Mouse (Mus musculus): ENCODE measurements around the gene Dqx1. TPM values are rescaled to one million over a fixed set of nuclear protein-coding genes. Genes with fewer than 3 reads are reported as not detected.

Gene Dqx1
- total RNA-seq, 2 experiments from 2014 or later, result 0.26 to 0.32 TPM

DNA sequence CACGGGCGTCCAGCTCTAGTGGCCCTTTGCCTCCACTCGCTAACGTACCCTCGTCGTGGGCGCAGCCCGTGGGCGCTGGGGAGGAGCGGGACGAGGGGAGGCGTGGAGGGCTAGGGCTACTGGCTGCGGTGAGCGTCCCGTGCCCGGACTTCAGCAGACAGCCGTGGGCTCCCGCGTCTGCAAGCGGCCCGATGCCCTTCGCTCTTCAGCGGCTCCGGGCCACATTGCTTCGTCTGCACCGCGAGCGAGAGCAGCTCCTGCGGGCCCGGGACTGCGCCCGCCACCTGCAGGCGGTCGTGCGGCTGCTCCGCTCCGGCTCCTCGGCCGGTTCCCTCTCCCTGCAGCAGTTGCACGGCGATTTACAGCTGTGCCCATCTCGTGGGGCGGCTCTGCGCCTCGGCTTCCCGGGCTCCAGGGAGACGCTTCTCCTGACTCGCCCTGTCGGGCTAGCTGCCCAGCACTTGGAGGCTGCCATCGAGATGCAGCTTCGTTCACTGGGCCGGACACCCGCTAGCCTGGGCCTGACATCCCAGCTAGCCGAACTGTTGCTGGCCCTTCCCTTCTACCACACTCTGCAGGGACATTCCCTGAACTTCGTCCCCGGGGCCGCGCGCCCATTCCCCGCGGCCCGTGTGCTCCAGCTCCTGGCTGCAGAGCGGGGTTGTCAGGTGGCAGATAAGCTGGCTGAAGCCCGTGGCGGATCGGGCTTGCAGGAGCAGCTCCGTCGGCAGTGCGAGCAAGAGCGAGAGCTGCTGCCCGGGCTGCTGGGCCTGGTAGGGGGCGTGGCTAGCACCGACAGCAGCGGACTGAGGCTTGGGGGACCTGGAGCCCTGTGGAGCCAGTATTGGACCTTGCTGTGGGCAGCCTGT, 44.3 kb downstream of the Dqx1 start:
- DNase-seq, result peak; percentile 38 to 57
- intact Hi-C loops (cut with DNase I), result loop anchor here (2.0 kb wide), 1 partner anchor 105 kb away; no protein-coding TSS in a partner anchor

GRCm38 (mm10) chr6:83103130-83103650, 45.5 kb downstream of the Dqx1 start:
- no peak for DNase-seq

GRCm38 (mm10) chr6:83104158-83104557, 46.5 kb downstream of the Dqx1 start:
- no peak for DNase-seq
- intact Hi-C loops (cut with DNase I), result no loop called here

More at GRCm38 (mm10) chr6:83103130-83103650, 45.5 kb downstream of the Dqx1 start:
- intact Hi-C loops (cut with DNase I), result no loop called here

DNA sequence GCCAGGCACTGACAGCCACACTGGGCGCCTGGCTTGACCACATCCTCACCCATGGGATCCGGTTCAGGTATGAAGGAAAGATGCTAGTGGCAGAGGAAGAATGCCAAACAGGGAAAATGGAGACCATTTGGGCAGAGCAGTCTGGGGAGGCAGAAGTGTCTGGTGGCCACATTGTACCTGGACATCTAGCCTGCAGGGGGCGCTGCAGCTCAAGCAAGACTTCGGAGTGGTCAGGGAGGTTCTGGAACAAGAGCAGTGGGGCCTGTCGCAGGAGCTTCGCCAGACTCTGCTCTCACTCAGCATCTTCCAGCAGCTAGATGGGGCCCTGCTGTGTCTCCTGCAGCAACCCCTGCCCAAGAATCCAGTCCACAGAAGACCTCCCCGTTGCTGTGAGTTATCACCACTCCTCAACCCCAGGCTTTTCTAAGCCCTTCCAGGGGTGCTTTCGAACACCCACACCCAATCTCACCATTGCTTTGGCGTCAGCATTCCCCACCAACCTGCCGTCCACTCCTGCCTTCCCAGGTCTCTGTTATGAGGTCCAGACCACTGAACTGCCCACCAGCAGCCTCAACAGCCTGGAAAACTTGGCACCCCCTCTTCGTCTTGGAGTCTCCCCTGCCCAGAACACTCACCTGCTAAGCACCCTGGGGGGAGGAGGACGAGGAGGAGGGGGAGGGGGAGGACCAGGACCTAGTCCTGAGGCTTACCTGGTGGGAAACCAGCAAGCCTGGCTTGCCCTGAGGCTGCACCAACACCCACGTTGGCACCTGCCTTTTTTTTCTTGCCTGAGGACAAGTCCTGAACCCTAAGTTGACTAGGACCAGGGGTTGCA, 50.1 kb downstream of the Dqx1 start:
- DNase-seq, result peak; percentile 70 to 72
- intact Hi-C loops (cut with DNase I), result no loop called here

- intact Hi-C loops (cut with DNase I), result no loop called here
These were observed 51.4 kb downstream of the Dqx1 start, which contains the start of gene Mrpl53 for GRCm38 (mm10) chr6:83108762-83109668. Gene Mrpl53, plus strand, starts transcription at chr6:83109040.

GRCm38 (mm10) chr6:83111510-83112136, 54.0 kb downstream of the Dqx1 start:
- intact Hi-C loops (cut with DNase I), result no loop called here
- DNase-seq, result no peak

More at GRCm38 (mm10) chr6:83108762-83109668, 51.4 kb downstream of the Dqx1 start, which contains the start of gene Mrpl53:
- peak; percentile 75 to 83 for DNase-seq

- peak; percentile 87 to 92 for DNase-seq
- intact Hi-C loops (cut with DNase I), result loop anchor here (2.0 kb wide), 1 partner anchor 46 kb away; no protein-coding TSS in a partner anchor
These were observed 57.5 kb downstream of the Dqx1 start, which contains the start of gene Mogs for GRCm38 (mm10) chr6:83115011-83115671. Gene Mogs, plus strand, starts transcription at chr6:83115496.

DNA sequence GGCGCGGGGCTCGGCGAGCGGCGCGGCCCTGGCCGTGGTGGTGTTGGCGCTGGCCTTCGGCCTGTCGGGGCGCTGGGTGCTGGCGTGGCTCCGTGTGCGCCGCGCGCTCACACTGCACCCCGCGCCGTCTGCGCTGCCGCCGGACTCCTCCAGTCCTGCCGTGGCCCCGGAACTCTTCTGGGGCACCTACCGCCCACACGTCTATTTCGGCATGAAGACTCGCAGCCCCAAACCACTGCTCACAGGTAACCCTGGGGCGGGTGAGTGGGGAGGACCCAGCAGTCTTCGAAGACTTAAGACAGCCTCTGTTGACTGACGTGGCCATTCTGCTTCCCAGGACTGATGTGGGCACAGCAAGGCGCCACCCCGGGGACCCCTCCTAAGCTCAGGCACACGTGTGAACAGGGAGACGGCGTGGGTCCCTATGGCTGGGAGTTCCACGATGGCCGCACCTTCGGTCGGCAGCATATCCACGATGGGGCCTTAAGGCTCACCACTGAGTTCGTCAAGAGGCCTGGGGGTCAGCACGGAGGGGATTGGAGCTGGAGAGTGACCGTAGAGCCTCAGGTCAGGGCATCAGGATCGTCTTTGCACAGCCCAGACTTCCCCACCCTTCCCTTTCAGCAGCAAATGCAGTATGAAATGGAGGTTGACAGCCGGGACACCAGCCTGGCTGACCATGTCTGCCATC, 58.2 kb downstream of the Dqx1 start:
- DNase-seq, result no peak
- intact Hi-C loops (cut with DNase I), result loop anchor here (2.0 kb wide), 1 partner anchor 45 kb away; no protein-coding TSS in a partner anchor

DNA sequence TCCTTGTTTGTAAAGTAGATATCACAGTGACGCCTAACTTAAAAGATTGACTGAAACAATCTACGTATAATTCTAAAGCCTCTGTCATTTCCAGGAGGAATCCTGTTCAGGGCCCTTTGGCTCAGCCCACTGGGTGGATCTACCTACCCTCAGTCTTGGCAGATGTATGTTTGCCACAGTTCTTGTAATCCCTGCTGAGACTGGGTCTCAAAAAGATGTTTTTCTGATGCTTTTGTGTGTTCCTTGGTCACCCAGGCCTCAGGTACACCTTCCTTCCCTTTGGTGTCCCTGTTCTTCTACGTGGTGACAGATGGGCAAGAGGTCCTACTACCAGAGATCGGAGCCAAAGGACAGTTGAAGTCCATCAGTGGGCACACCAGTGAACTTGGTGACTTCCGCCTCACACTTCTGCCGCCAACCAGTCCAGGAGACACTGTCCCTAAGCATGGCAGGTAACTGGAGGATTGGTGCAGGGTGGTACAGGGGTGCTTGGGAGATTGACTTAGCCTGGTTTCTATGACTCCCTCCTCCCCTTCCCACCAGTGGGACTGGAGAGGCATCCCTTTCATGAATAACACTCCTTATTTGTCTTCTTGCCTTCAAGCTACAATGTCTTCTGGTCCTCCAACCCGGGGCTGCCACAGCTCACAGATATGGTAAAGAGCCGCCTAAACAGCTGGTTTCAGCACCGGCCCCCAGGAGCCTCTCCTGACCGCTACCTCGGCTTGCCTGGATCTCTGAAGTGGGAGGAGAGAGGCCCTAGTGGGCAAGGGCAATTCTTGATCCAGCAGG, 58.9 kb downstream of the Dqx1 start:
- intact Hi-C loops (cut with DNase I), result no loop called here
- no peak for DNase-seq

Small RNA genes lying within 50 kb of the gene (microRNA-seq; reads per million reads assigned to microRNA genes)
- gene Mir3470a (0 reads per million in 2 experiments), gene Mir7040 (0 to 0.74 reads per million in 2 experiments)

Other genes starting within 250 kb of the Dqx1 start
- gene Sema4f, start 118.1 kb upstream of the Dqx1 start, total RNA-seq (2021), result under 1 TPM; 0.10 to 0.15 TPM
- gene M1ap, start 110.9 kb upstream of the Dqx1 start, total RNA-seq (2021), result not detected
- 1 to 10 TPM; 2.4 to 2.5 TPM for gene Dok1, start 24.4 kb upstream of the Dqx1 start, total RNA-seq (2021)
- gene Loxl3, start 23.7 kb upstream of the Dqx1 start, total RNA-seq (2021), result 1 to 10 TPM; 2.9 to 3.1 TPM
- gene Aup1, start 3.3 kb upstream of the Dqx1 start, total RNA-seq (2021), result 10 to 100 TPM; 82.8 to 88.8 TPM
- gene Htra2, start 2.6 kb upstream of the Dqx1 start, total RNA-seq (2021), result 10 to 100 TPM; 16.7 to 18.3 TPM
- gene Tlx2, start 12.4 kb downstream of the Dqx1 start, total RNA-seq (2021), result not detected
- 1 to 10 TPM; 4.5 to 7.4 TPM for gene Pcgf1, start 20.0 kb downstream of the Dqx1 start, total RNA-seq (2021)
- under 1 TPM in 1 of 2 experiments, not detected in 1; 0.56 TPM for gene Lbx2, start 28.5 kb downstream of the Dqx1 start, total RNA-seq (2021)
- gene Ccdc142, start 43.8 kb downstream of the Dqx1 start, total RNA-seq (2021), result 1 to 10 TPM; 1.2 to 3.1 TPM
- 1 to 10 TPM in 1 of 2 experiments, under 1 TPM in 1; 0.69 to 1.0 TPM for gene Gm42688, start 43.8 kb downstream of the Dqx1 start, total RNA-seq (2021)
- gene Mrpl53, start 51.2 kb downstream of the Dqx1 start, total RNA-seq (2021), result 100 to 1,000 TPM in 1 of 2 experiments, 10 to 100 TPM in 1; 91.0 to 103 TPM
- 1 to 10 TPM; 4.4 to 4.5 TPM for gene Mogs, start 57.7 kb downstream of the Dqx1 start, total RNA-seq (2021)
- 10 to 100 TPM; 35.4 to 35.8 TPM for gene Wbp1, start 63.7 kb downstream of the Dqx1 start, total RNA-seq (2021)
- 10 to 100 TPM; 14.3 to 14.5 TPM for gene Ino80b, start 67.6 kb downstream of the Dqx1 start, total RNA-seq (2021)
- 10 to 100 TPM; 11.3 to 13.8 TPM for gene Rtkn, start 77.6 kb downstream of the Dqx1 start, total RNA-seq (2021)
- gene Wdr54, start 98.6 kb downstream of the Dqx1 start, total RNA-seq (2021), result 1 to 10 TPM in 1 of 2 experiments, under 1 TPM in 1; 0.92 to 1.3 TPM
- under 1 TPM in 1 of 2 experiments, not detected in 1; 0.13 TPM for gene 1700003E16Rik, start 98.6 kb downstream of the Dqx1 start, total RNA-seq (2021)
- gene Dctn1, start 108.1 kb downstream of the Dqx1 start, total RNA-seq (2021), result 100 to 1,000 TPM; 128 to 135 TPM
- gene Slc4a5, start 162.0 kb downstream of the Dqx1 start, total RNA-seq (2021), result not detected

All from gastrocnemius, postnatal 36 days (tissue).